ENCODE assay signal across 28 mouse cellular contexts in the genomic region with DNA sequence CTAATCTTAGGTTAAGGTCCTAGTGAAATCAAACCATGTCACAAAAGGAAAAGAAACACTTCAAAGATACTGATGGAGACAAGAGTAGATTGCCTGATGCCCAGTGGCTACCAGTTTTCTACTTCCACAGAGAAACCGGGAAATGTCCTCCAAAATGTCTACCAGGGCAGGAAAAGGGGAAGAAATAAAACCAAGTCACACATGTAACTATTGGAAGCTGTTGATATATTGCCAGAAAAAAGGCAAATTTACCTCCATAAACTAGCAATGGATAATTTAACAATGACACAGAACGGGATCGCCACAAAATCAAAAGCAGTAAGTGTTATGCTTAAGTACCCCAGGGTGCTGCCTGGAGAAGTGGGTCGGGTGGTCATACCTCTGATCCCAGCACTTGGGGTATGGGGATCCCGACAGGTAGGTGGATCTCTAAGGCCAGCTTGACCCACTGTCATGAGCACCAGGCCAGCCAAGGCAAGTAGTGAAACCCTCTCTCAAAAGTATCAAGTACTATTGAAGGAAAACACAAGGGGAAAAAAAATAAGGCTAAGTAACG. TPM values are rescaled to one million over a fixed set of nuclear protein-coding genes. Genes with fewer than 3 reads are reported as not detected.
DNase-seq lines count a peak whose midpoint lies in the region; ATAC-seq and TF ChIP-seq lines count a peak whose summit lies in the region.
"Had no signal": no experiment of that assay in that cellular context is flagged by ENCODE, and none has a peak within 500 bp of the region (broad histone marks: within the 10 kb centered on the region; RNA-seq: fewer than 3 reads in every experiment).

No protein-coding gene starts in this region.

- no peaks in the 10 kb centered on the region for H3K9me3 ChIP-seq in heart, postnatal 0 days (replicated peaks; ENCODE audit: control insufficient read depth, low read length)
- no peaks in the 10 kb centered on the region for H3K9me3 ChIP-seq in heart, embryonic 11.5 days (replicated peaks; ENCODE audit: control insufficient read depth, low read length)
- no peaks in the 10 kb centered on the region for H3K9me3 ChIP-seq in midbrain, embryonic 11.5 days (ENCODE audit: control insufficient read depth, low read length)
- H3K9me3 ChIP-seq in midbrain, embryonic 14.5 days (ENCODE audit: control insufficient read depth, low read length), result no peaks in the 10 kb centered on the region
- H3K9me3 ChIP-seq in limb, embryonic 10.5 days (replicated peaks), result no peaks in the 10 kb centered on the region
- H3K9me3 ChIP-seq: embryonic facial prominence, embryonic 13.5 days; G1E; limb, embryonic 13.5 days; liver, embryonic 13.5 days; megakaryocyte, embryonic 14.5 days; midbrain, embryonic 13.5 days; neural tube, embryonic 12.5 days had no signal

- no peak overlapping the region for H3K4me3 ChIP-seq in heart, postnatal 0 days (ENCODE audit: low read depth, low read length)
- no peak overlapping the region for H3K4me3 ChIP-seq in heart, embryonic 11.5 days (ENCODE audit: low read depth, low read length)
- H3K4me3 ChIP-seq in midbrain, embryonic 11.5 days (ENCODE audit: low read depth, low read length), result no peak overlapping the region
- no peak overlapping the region for H3K4me3 ChIP-seq in midbrain, embryonic 14.5 days (replicated peaks; ENCODE audit: low read depth, low read length)
- no peak overlapping the region for H3K4me3 ChIP-seq in limb, embryonic 10.5 days
- H3K4me3 ChIP-seq: embryonic facial prominence, embryonic 13.5 days; left cerebral cortex, adult 2 months; limb, embryonic 13.5 days; liver, embryonic 13.5 days; megakaryocyte, embryonic 14.5 days; midbrain, embryonic 13.5 days; neural tube, embryonic 12.5 days had no signal

- no peak for ATAC-seq in heart, postnatal 0 days (ENCODE audit: insufficient read depth, low read depth)
- ATAC-seq in heart, embryonic 11.5 days (replicated peaks; ENCODE audit: insufficient number of reproducible peaks, low FRiP score, low TSS enrichment), result no peak
- ATAC-seq in midbrain, embryonic 11.5 days (ENCODE audit: low FRiP score), result no peak
- no peak for ATAC-seq in midbrain, embryonic 14.5 days (ENCODE audit: low FRiP score, low TSS enrichment)
- ATAC-seq: forebrain, postnatal 0 days; lung, postnatal 0 days; midbrain, embryonic 13.5 days; Patski had no signal

- H3K4me1 ChIP-seq in heart, postnatal 0 days (ENCODE audit: control insufficient read depth, insufficient read depth), result peaks cover 12% of the 10 kb centered on the region; the same call in 1 of the 2 replicates
- H3K4me1 ChIP-seq in heart, embryonic 11.5 days (ENCODE audit: control insufficient read depth, insufficient read depth, low read length), result peaks cover 9% of the 10 kb centered on the region; the same call in 1 of the 2 replicates
- peaks cover 17% of the 10 kb centered on the region for H3K4me1 ChIP-seq in midbrain, embryonic 11.5 days (ENCODE audit: control insufficient read depth, insufficient read depth, low read length)
- peaks cover 11% of the 10 kb centered on the region; the same call in 1 of the 2 replicates for H3K4me1 ChIP-seq in midbrain, embryonic 14.5 days (ENCODE audit: control insufficient read depth, insufficient read depth, low read length)
- 0 out of 2 replicates have a peak, but pooled peaks cover 2% of the 10 kb centered on the region for H3K4me1 ChIP-seq in limb, embryonic 10.5 days

- no peak for TF ChIP-seq CTCF in heart, postnatal 0 days (IDR thresholded peaks at IDR 0.05; ENCODE audit: low read depth)

- TF ChIP-seq EP300 in heart, postnatal 0 days (IDR thresholded peaks at IDR 0.05; ENCODE audit: low read depth), result no peak

- H3K27ac ChIP-seq in heart, postnatal 0 days (ENCODE audit: low read depth), result 0 out of 2 replicates have a peak overlapping the region, but pooled peaks have one; percentile 7
- no peak overlapping the region for H3K27ac ChIP-seq in heart, embryonic 11.5 days (ENCODE audit: low read depth, low read length)
- H3K27ac ChIP-seq in midbrain, embryonic 11.5 days (ENCODE audit: low read depth, low read length), result no peak overlapping the region
- no peak overlapping the region for H3K27ac ChIP-seq in midbrain, embryonic 14.5 days (replicated peaks; ENCODE audit: low read depth, low read length)
- H3K27ac ChIP-seq in limb, embryonic 10.5 days, result no peak overlapping the region
- H3K27ac ChIP-seq: hindbrain, embryonic 14.5 days; kidney, postnatal 0 days; limb, embryonic 13.5 days; neural tube, embryonic 12.5 days had no signal

- no peaks in the 10 kb centered on the region for H3K27me3 ChIP-seq in heart, postnatal 0 days (ENCODE audit: control insufficient read depth, insufficient read depth, low read length)
- H3K27me3 ChIP-seq in heart, embryonic 11.5 days (ENCODE audit: control insufficient read depth, insufficient read depth, low read length), result no peaks in the 10 kb centered on the region
- no peaks in the 10 kb centered on the region for H3K27me3 ChIP-seq in midbrain, embryonic 11.5 days (ENCODE audit: control insufficient read depth, insufficient read depth, low read length)
- H3K27me3 ChIP-seq in midbrain, embryonic 14.5 days (ENCODE audit: control insufficient read depth, insufficient read depth, low read length), result no peaks in the 10 kb centered on the region
- H3K27me3 ChIP-seq in limb, embryonic 10.5 days (ENCODE audit: low read depth, poor library complexity, severe bottlenecking), result no peaks in the 10 kb centered on the region
- H3K27me3 ChIP-seq: embryonic facial prominence, embryonic 13.5 days; limb, embryonic 13.5 days; liver, embryonic 13.5 days; megakaryocyte, embryonic 14.5 days; midbrain, embryonic 13.5 days; neural tube, embryonic 12.5 days; Patski had no signal

- no peak overlapping the region for H3K9ac ChIP-seq in heart, postnatal 0 days (replicated peaks; ENCODE audit: low read depth, low read length)
- no peak overlapping the region for H3K9ac ChIP-seq in heart, embryonic 11.5 days (ENCODE audit: low read depth, low read length)
- no peak overlapping the region for H3K9ac ChIP-seq in midbrain, embryonic 11.5 days (ENCODE audit: low read length)
- H3K9ac ChIP-seq in midbrain, embryonic 14.5 days (replicated peaks; ENCODE audit: low read length), result no peak overlapping the region
- H3K9ac ChIP-seq: embryonic facial prominence, embryonic 13.5 days; forebrain, postnatal 0 days; hindbrain, embryonic 14.5 days; limb, embryonic 13.5 days; liver, embryonic 13.5 days; midbrain, embryonic 13.5 days; neural tube, embryonic 12.5 days had no signal

- WGBS in heart, postnatal 0 days, result 82% methylated on average over 6 of the region's 6 CpGs
- 85% methylated on average over 6 of the region's 6 CpGs for WGBS in heart, embryonic 11.5 days (ENCODE audit: insufficient replicate concordance)
- WGBS in midbrain, embryonic 11.5 days, result 90% methylated on average over 6 of the region's 6 CpGs
- 84% methylated on average over 6 of the region's 6 CpGs for WGBS in midbrain, embryonic 14.5 days
- WGBS in limb, embryonic 10.5 days, result 85% methylated on average over 6 of the region's 6 CpGs

- peaks cover 53% of the 10 kb centered on the region for H3K36me3 ChIP-seq in heart, postnatal 0 days (replicated peaks; ENCODE audit: control insufficient read depth, insufficient read depth, low read length)
- H3K36me3 ChIP-seq in heart, embryonic 11.5 days (ENCODE audit: control insufficient read depth, insufficient read depth, low read length), result peaks cover 32% of the 10 kb centered on the region
- H3K36me3 ChIP-seq in midbrain, embryonic 11.5 days (ENCODE audit: control insufficient read depth, insufficient read depth, low read length), result peaks cover 27% of the 10 kb centered on the region
- H3K36me3 ChIP-seq in midbrain, embryonic 14.5 days (ENCODE audit: control insufficient read depth, insufficient read depth, low read length), result peaks cover 62% of the 10 kb centered on the region
- H3K36me3 ChIP-seq in limb, embryonic 10.5 days, result peaks cover 62% of the 10 kb centered on the region

- no peak for DNase-seq in heart, postnatal 0 days (ENCODE audit: low spot score)
- DNase-seq in midbrain, embryonic 11.5 days (ENCODE audit: low spot score, missing footprints), result peak; percentile 87
- DNase-seq in midbrain, embryonic 14.5 days, result no peak
- DNase-seq in A20 (ENCODE audit: low read depth, low spot score), result peak; percentile 37
- peak; percentile 29 for DNase-seq in limb, embryonic 10.5 days (ENCODE audit: low spot score)
- DNase-seq in kidney, adult 8-10 months, result no peak
- DNase-seq: cerebellum, adult 11 months; cerebellum, postnatal 10 days; forebrain, postnatal 0 days; kidney, adult 2 months; kidney, postnatal 4 days; liver, embryonic 13.5 days; lung, adult 18-20 months; lung, postnatal 4 days; thymus, postnatal 14 days had no signal

- H3K4me2 ChIP-seq in heart, postnatal 0 days (ENCODE audit: low read depth, low read length), result no peak overlapping the region
- H3K4me2 ChIP-seq in heart, embryonic 11.5 days, result no peak overlapping the region
- H3K4me2 ChIP-seq in midbrain, embryonic 11.5 days, result no peak overlapping the region
- H3K4me2 ChIP-seq in midbrain, embryonic 14.5 days (ENCODE audit: low read length), result no peak overlapping the region
- H3K4me2 ChIP-seq: embryonic facial prominence, embryonic 13.5 days; hindbrain, embryonic 14.5 days; limb, embryonic 13.5 days; liver, embryonic 13.5 days; midbrain, embryonic 13.5 days; neural tube, embryonic 12.5 days had no signal

RNA-seq across cellular contexts. Expression of a gene that starts 14.5 kb away (rescaled TPM):
- total RNA-seq in heart, postnatal 0 days (2014; rRNA removed; ENCODE audit: low replicate concordance), result 307 and 374 TPM in 2 replicates
- polyA plus RNA-seq in heart, postnatal 0 days (2015; fragmentation: Nextera tagmentation; extraction: Ambion mirVana), result 47.5 and 61.2 TPM in 2 replicates
- polyA plus RNA-seq in heart, embryonic 11.5 days (2014; fragmentation: Nextera tagmentation; extraction: Ambion mirVana), result 150 and 188 TPM in 2 replicates
- 353 and 358 TPM in 2 replicates for polyA plus RNA-seq in midbrain, embryonic 11.5 days (2014; fragmentation: Nextera tagmentation; extraction: Ambion mirVana)
- polyA plus RNA-seq in midbrain, embryonic 14.5 days (2014; fragmentation: Nextera tagmentation; extraction: Ambion mirVana), result 194 and 281 TPM in 2 replicates
- polyA plus RNA-seq in limb, embryonic 10.5 days (2016; fragmentation: Nextera tagmentation; extraction: Ambion mirVana), result 324 and 335 TPM in 2 replicates

RNA-seq across cellular contexts. Expression of a gene that starts 24.9 kb away (rescaled TPM):
- 10.8 and 37.4 TPM in 2 replicates for total RNA-seq in heart, postnatal 0 days (2014; rRNA removed; ENCODE audit: low replicate concordance)
- 30.8 and 38.2 TPM in 2 replicates for polyA plus RNA-seq in heart, postnatal 0 days (2015; fragmentation: Nextera tagmentation; extraction: Ambion mirVana)
- polyA plus RNA-seq in heart, embryonic 11.5 days (2014; fragmentation: Nextera tagmentation; extraction: Ambion mirVana), result 0.11 and 0.18 TPM in 2 replicates
- 0.06 TPM in 1 of 2 replicates, not detected in the other for polyA plus RNA-seq in midbrain, embryonic 11.5 days (2014; fragmentation: Nextera tagmentation; extraction: Ambion mirVana)
- 0.11 and 0.19 TPM in 2 replicates for polyA plus RNA-seq in midbrain, embryonic 14.5 days (2014; fragmentation: Nextera tagmentation; extraction: Ambion mirVana)
- polyA plus RNA-seq in limb, embryonic 10.5 days (2016; fragmentation: Nextera tagmentation; extraction: Ambion mirVana), result 0.08 and 0.11 TPM in 2 replicates
- polyA plus RNA-seq: forebrain, embryonic 11.5 days had no signal

Comparison
In these comparisons a context has a peak if more than half of its experiments do, and no peak if none do; other contexts are left out.
1. DNase-seq: peak in midbrain, embryonic 11.5 days (single experiment), A20 (single experiment) and limb, embryonic 10.5 days (single experiment); none in heart, postnatal 0 days (single experiment), midbrain, embryonic 14.5 days (single experiment) and kidney, adult 8-10 months (0 of 2).
2. RNA of a gene that starts 24.9 kb away (polyA plus RNA-seq): 30.8 to 38.2 TPM in heart, postnatal 0 days; 0.11 to 0.18 TPM in heart, embryonic 11.5 days, 0.08 to 0.11 TPM in limb, embryonic 10.5 days, 0.11 to 0.19 TPM in midbrain, embryonic 14.5 days and 0.06 TPM in midbrain, embryonic 11.5 days; every median in the first group is over 10 times any median in the second.